Mouse (Mus musculus) MEL (cell line): ENCODE measurements around the gene Gm5788. TPM values are rescaled to one million over a fixed set of nuclear protein-coding genes. Genes with fewer than 3 reads are reported as not detected.
"Not testable (repeated sequence)": the region's sequence is repeated elsewhere in the genome, so short reads cannot be mapped to it uniquely, and the experiment has no call there.

ENCODE experiments used
- DNase-seq: peaks from one replicate; pipeline ENCODE4 v3.0.0; 2011; ENCODE audit warnings: low read depth, low spot score
- H3K27ac ChIP-seq: 2 replicates; pipeline ENCODE4 v1.5.1; 2012; ENCODE audit warnings: low read depth, mild to moderate bottlenecking, control low read depth, low read length, moderate library complexity; ENCODE audit not compliant: control insufficient read depth
- H3K27me3 ChIP-seq, 2 experiments: fragments of 150-350 bp in 1 of 2; sonication (generic) in 1 of 2; 2 replicates each; pipeline ENCODE4 v1.6.1; 2012; ENCODE audit warnings: low read length in 2 of 2, mild to moderate bottlenecking in 2 of 2, improper control_type of control experiment in 1 of 2, moderate library complexity in 1 of 2; ENCODE audit not compliant: insufficient read depth in 2 of 2, control insufficient read depth in 1 of 2
- H3K36me3 ChIP-seq, 2 experiments: 2 replicates each; pipeline ENCODE4 v1.6.1; 2012 to 2014; ENCODE audit warnings: low read length in 2 of 2, improper control_type of control experiment in 1 of 2, inconsistent platforms in 1 of 2, mild to moderate bottlenecking in 1 of 2; ENCODE audit not compliant: insufficient read depth in 2 of 2, control insufficient read depth in 1 of 2
- H3K4me1 ChIP-seq, 2 experiments: fragments of 150-350 bp in 1 of 2; sonication (generic) in 1 of 2; 2 replicates each; pipeline ENCODE4 v1.6.1; 2012; ENCODE audit warnings: low read length in 2 of 2, improper control_type of control experiment in 1 of 2, mild to moderate bottlenecking in 1 of 2; ENCODE audit not compliant: insufficient read depth in 2 of 2, control insufficient read depth in 1 of 2
- H3K4me3 ChIP-seq, 2 experiments: fragments of 150-350 bp in 1 of 2; sonication (generic) in 1 of 2; 2 replicates each; pipeline ENCODE4 v1.5.1; 2012; ENCODE audit warnings: low read depth in 2 of 2, low read length in 2 of 2, mild to moderate bottlenecking in 2 of 2, moderate library complexity in 2 of 2, control low read depth in 1 of 2, improper control_type of control experiment in 1 of 2; ENCODE audit not compliant: control insufficient read depth in 1 of 2, insufficient read depth in 1 of 2
- H3K79me2 ChIP-seq: 2 replicates; pipeline ENCODE4 v1.6.1; 2012; ENCODE audit warnings: mild to moderate bottlenecking, low read length, moderate library complexity; ENCODE audit not compliant: control insufficient read depth, poor library complexity, insufficient read depth
- H3K9ac ChIP-seq: 2 replicates; pipeline ENCODE4 v1.6.1; 2012; ENCODE audit warnings: low read depth, mild to moderate bottlenecking, control low read depth, low read length, moderate library complexity; ENCODE audit not compliant: control insufficient read depth, poor library complexity, severe bottlenecking
- H3K9me3 ChIP-seq: fragments of 150-350 bp; sonication (generic); replicated peaks from 2 replicates; pipeline ENCODE4 v1.6.1; 2012; ENCODE audit warnings: mild to moderate bottlenecking, low read length, improper control_type of control experiment, moderate library complexity; ENCODE audit not compliant: insufficient read depth
- CHD1 ChIP-seq: IDR thresholded peaks from 2 replicates; pipeline ENCODE4 v1.6.1; 2012; ENCODE audit warnings: low read depth, mild to moderate bottlenecking, inconsistent platforms, low read length, improper control_type of control experiment
- ELF1 ChIP-seq: IDR thresholded peaks from 2 replicates; pipeline ENCODE4 v1.6.1; 2014; ENCODE audit warnings: low read depth, mild to moderate bottlenecking, inconsistent platforms, low read length, improper control_type of control experiment, moderate library complexity
- GATA1 ChIP-seq: IDR thresholded peaks from 2 replicates; pipeline ENCODE4 v1.6.1; 2011; ENCODE audit warnings: low read depth, low read length, improper control_type of control experiment
- MAZ ChIP-seq: IDR thresholded peaks from 2 replicates; pipeline ENCODE4 v1.6.1; 2012; ENCODE audit warnings: low read depth, mild to moderate bottlenecking, inconsistent platforms, low read length, improper control_type of control experiment
- MYC ChIP-seq: IDR thresholded peaks from 2 replicates; pipeline ENCODE4 v1.6.1; 2011; ENCODE audit warnings: low read depth, mild to moderate bottlenecking, low read length, improper control_type of control experiment, moderate library complexity
- POLR2AphosphoS2 ChIP-seq: IDR thresholded peaks from 2 replicates; pipeline ENCODE4 v1.6.1; 2011; ENCODE audit warnings: low read length, improper control_type of control experiment
- polyA plus RNA-seq, 2 experiments: library from polyadenylated mRNA; stranded (reverse) in 1 of 2; unstranded in 1 of 2; fragments of >175 nt in 1 of 2; fragments of >200 nt in 1 of 2; gene quantifications; 2 replicates each; pipeline versions ENCODE4 v1.2.1 to v1.2.4; 2012; ENCODE audit warnings: low replicate concordance in 2 of 2, low read depth in 1 of 2; ENCODE audit not compliant: insufficient read length in 2 of 2, insufficient read depth in 1 of 2, missing spikeins in 1 of 2
- total RNA-seq: library from RNA; depleted of rRNA; stranded (reverse); fragments of 300-350 nt; gene quantifications from 2 replicates; pipeline ENCODE4 v1.2.3, GENCODE M21; 2012; rRNA removed

Gm5788 gene
- total RNA-seq (not detected in 2 replicates), polyA plus RNA-seq (not detected)

DNA sequence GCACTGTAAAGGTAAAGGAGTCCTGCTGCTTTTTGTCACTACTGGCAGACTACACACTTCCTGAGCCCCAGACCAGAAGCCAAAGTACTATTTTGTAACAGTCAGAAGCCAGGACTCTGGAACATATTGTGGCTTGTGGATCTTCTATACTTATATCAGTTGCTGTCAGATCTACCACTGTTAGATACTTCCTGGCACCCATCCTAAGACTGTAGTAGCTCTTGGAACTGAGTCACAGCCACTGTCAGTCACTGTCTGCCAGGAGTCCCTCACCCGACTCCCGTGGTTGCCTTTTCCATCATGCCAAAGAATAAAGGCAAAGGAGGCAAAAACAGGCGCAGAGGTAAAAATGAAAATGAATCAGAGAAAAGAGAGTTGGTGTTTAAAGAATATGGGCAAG lies at the start of gene Gm5788:
Gene Gm5788, plus strand, starts transcription at position 301 of the 400 bp plus-strand sequence.
- H3K9ac ChIP-seq, H3K79me2 ChIP-seq, DNase-seq, H3K4me3 ChIP-seq, H3K9me3 ChIP-seq, H3K4me1 ChIP-seq, H3K27me3 ChIP-seq, H3K27ac ChIP-seq, H3K36me3 ChIP-seq: not testable (repeated sequence)

DNA sequence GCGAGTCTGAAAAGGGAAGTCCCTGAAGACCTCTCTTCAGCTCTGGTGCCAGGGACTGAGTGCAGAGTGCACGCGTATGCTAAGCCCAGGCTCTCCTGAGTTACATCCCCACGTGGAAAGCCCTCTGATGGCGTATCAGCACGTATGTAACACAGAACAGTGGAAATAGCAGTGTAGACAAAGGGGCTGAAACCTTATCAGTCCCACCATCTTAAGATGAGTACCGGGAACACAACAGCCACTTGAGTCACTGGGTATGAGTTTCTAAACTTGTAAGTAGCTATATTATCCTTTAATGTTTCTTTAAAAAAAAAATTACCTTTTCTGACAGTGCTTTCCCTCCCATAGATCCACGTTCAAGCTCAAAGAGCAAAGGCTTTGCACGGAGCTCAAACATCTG lies 45.1 kb upstream of the Gm5788 start:
- peaks cover 17 to 34% of the 10 kb centered on the region in 2 experiments for H3K36me3 ChIP-seq
- no peak overlapping the region for H3K27ac ChIP-seq
- H3K9ac ChIP-seq: no peak overlapping the region
- H3K4me3 ChIP-seq: no peak overlapping the region
- peaks cover 25% of the 10 kb centered on the region for H3K79me2 ChIP-seq
- H3K9me3 ChIP-seq: no peaks in the 10 kb centered on the region
- no peaks in the 10 kb centered on the region for H3K27me3 ChIP-seq
- no peak for DNase-seq
- 0 out of 4 replicates have a peak, but pooled peaks cover 0 to 4% of the 10 kb centered on the region in 2 experiments for H3K4me1 ChIP-seq
- no peak for TF ChIP-seq MYC
- TF ChIP-seq MAZ: no peak
- TF ChIP-seq GATA1: peak; percentile 54

DNA sequence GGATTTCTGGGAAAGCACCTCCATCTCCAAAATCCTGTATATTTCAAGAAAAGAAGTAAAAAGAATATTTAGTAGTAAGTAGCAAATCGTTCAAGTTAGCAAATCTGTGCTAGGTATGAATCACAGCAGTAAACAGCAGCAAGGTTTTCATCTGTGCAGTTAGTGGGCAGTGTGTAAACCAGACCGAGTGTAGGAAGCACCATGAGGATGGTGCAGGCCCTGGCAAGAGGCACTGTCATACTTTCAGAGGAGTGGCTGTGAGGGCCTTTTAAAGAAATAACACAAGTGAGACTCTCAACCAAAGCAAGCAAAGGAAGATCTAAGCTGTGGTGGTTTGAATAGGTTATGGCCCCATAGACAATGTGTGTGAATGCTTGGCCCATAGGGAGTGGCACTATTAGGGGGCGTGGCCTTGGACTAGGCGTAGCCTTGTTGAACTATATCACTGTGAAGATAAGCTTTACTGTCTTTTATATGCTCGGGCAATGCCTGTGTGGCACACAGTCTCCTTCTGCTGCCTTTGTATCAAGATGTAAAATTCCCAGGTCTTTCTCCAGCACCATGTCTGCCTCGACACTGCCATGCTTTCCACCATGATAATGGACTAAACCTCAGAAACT lies 29.7 kb upstream of the Gm5788 start:
- Histone ChIP-seq H3K9ac (no peak overlapping the region), H3K27me3 (no peaks in the 10 kb centered on the region), H3K79me2 (peaks cover 19% of the 10 kb centered on the region), H3K4me1 (peaks cover 0 to 3% of the 10 kb centered on the region in 2 experiments; a peak in 3 of 4 replicates), H3K4me3 (no peak overlapping the region), H3K36me3 (peaks cover 22 to 47% of the 10 kb centered on the region in 2 experiments), H3K9me3 (no peaks in the 10 kb centered on the region), H3K27ac (no peak overlapping the region)
- TF ChIP-seq POLR2AphosphoS2: no peak
- TF ChIP-seq ELF1: no peak
- TF ChIP-seq CHD1: no peak
- TF ChIP-seq GATA1: 0 out of 2 replicates have a peak, but pooled peaks have one; percentile 22
- peak; percentile 48 for DNase-seq
